Mouse (Mus musculus): ENCODE results near the gene Cacna2d4.
A peak's percentile ranks its signal among the peaks of the same experiment; 100 is the strongest.
"Not testable (repeated sequence)": the region's sequence is repeated elsewhere in the genome, so short reads cannot be mapped to it uniquely, and the experiment has no call there.

Gene Cacna2d4

DNA sequence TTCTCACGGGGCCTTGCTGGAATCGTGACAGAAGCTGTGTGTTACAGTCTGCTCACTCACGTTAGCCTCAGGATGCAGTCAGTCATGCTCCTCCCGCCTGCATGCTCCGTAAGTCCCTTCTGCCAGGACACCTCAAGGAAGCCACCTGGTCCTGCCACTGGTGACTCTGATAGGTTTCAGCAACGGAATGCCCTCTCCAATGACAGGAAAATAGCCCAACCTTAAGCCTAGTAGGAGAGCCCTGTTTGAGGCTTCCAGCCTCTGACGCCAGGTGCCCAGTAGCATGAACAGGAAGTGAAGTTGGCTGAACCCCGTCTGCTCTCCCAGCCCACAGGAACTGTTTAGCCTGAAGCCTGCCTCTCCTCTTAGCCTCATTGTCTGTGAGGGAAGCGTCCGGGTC lies 109.9 kb downstream of the Cacna2d4 start:
- peak; percentile 21 for DNase-seq (ENCODE audit: low read depth)

- no peak for DNase-seq (ENCODE audit: low read depth)
Observed at GRCm38 (mm10) chr6:119347813-119348212, 111.5 kb downstream of the Cacna2d4 start.

GRCm38 (mm10) chr6:119348234-119348633 lies 111.9 kb downstream of the Cacna2d4 start:
- peak; percentile 84 for DNase-seq (ENCODE audit: low read depth)

GRCm38 (mm10) chr6:119350703-119351198 lies 114.4 kb downstream of the Cacna2d4 start:
- DNase-seq (ENCODE audit: low read depth) = no peak

GRCm38 (mm10) chr6:119351656-119352055 lies 115.3 kb downstream of the Cacna2d4 start:
- DNase-seq (ENCODE audit: low read depth) = no peak

- no peak for DNase-seq (ENCODE audit: low read depth)
Observed at GRCm38 (mm10) chr6:119352501-119352900, 116.2 kb downstream of the Cacna2d4 start.

DNA sequence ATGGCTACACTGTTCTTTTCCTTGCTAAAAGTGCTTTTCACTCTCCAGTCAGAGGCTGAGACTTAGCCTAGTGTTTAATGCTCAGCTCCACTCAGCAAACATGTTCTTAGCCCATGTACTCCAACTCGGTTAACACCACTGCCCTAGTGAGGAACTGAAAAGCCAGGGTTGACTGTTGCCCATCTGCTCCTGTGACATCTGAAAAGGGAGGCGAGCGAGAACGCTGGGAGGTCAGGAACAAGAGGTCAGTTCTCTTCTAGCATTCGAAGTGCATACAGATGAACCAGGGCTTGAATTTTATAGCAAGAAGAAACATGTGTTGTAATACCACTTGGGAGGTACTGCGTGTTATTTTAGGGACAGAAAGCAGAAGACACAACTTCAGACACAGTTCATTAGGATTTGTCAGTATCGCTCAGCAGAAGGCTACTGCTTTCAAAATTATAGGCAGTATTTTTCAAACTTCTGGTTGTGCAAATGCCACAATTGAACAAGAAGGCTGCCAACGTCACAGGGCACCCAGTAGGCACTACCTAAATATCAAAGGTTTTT lies 121.8 kb downstream of the Cacna2d4 start:
- no peak for DNase-seq (ENCODE audit: low read depth)

DNA sequence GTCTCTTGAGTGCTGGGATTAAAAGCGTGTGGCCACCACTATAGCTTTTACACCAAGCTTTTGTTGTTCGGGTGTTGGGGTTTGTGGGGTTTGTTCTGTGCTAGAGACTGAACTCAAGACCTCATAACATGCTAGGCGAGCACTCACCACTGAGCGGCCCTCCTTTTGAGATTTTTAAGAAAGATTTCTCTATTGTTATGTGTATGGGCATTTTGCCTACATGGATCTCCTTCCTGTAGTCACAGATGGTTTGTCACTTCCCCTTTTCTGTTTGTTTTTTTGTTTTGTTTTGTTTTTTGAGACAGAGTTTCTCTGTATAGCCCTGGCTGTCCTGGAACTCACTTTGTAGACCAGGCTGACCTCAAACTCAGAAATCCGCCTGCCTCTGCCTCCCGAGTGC lies 123.9 kb downstream of the Cacna2d4 start:
- not testable (repeated sequence) for DNase-seq (ENCODE audit: low read depth)

DNA sequence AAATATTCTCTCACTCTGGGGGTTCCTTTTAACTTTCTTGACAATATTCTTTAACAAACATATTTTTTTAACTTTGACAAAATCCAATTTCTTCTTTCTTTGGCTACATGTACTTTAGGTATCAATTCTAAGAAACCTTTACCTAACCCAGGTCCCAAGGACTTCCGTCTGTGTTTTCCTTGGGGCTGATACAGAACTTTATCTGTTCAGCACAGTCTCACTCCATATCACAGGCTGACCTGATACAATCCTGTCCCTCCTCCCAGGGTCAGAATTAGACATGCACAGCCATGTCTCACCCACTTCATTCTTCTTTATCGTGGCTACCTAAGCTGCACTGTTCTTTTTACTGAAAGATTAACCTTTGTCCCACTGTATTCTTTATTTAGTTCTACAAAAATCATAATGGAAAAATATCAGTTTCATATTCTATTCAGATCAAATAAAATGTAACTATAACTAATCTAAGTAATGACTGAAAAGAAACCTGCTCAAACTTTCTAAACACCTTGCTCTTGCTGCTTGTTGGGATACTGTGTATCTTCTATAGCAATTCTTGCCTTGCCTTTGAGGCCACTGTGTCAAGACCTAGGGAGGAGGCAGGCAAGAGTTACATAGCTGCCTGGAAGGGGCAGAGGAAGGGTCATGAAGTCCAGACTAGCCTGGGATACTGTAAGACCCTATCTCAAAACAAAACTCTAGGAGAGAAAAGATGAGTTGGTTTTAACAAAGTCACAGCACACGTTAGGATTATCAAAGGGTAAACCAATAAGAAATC lies 124.8 kb downstream of the Cacna2d4 start:
- no peak for DNase-seq (ENCODE audit: low read depth)

DNA sequence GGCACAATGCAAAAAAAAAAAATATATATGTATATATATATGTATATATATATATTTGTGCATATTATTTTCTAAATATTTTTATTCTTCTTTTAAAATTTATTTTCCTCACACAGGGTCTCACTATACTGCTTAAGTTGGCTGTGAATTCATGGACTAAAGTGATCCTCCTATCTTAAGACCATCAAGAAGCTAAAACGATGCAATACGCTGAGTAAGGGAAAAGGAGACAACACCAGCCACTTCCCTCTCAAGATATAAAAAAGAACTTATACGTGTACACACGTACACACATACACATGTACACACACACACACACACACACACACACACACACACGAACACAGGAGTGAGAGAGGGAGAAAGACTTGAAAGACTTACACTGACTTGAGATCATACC lies 127.3 kb downstream of the Cacna2d4 start:
- no peak for DNase-seq (ENCODE audit: low read depth)

DNA sequence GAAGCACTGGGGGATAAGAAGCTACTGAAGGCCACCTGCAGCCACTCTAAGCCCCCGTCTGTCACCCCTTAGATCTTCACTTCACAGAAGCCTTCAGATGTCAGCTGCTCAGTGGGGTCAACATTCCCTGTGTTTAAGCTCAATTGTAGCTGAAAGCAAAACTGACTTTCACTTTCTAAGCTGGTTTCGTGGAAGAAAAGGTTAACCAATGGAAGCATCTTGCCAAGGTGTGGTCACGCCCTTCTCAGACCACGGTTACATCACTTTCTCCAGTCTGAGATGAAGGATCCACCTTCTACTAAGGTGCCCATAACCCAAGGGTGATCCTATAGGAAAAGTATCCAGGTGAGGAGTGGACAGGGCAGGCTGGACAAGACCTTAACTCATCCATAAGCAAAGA lies 130.5 kb downstream of the Cacna2d4 start:
- DNase-seq (ENCODE audit: low read depth) = not testable (repeated sequence)

DNA sequence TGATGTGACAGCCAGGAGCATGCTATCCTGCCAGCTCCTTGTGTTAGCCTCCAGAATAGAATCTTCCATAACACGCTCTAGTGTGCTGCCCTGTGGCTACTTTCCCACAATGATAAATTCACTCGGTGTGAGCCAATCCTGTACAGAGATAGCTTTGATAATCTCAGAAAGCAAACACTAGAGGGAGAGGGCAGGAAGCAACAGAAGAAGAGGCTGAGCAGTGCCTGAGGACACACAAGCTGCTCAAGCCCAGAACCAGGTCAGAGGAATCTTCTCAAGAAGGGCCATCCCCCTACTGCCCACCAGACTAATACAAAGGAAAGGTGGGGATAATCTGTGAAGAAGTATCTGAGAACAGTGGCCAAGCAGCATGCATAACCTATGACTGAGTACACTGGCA lies 131.1 kb downstream of the Cacna2d4 start:
- DNase-seq (ENCODE audit: low read depth) = no peak

- no peak for DNase-seq (ENCODE audit: low read depth)
Observed at GRCm38 (mm10) chr6:119371624-119372023, 135.3 kb downstream of the Cacna2d4 start.

DNA sequence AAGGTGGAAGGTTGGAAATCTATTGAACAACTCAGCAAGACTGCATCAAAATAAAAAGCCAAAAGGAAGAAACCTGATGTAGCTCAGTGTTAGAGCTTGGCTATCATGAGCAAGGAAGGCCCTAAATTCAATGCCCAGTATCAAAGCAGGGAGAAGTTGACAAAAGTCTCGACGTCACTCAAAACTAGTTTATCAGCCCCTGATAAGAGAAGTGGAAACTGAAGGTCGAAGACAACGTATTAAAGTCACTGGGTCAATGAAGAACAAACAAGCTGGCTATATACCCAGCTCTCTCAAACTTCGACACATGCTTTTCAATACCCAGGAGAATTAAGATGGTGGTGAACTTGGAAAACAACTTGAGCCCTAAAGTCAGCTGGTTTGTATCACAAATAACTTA lies 135.9 kb downstream of the Cacna2d4 start:
- DNase-seq (ENCODE audit: low read depth) = no peak

DNA sequence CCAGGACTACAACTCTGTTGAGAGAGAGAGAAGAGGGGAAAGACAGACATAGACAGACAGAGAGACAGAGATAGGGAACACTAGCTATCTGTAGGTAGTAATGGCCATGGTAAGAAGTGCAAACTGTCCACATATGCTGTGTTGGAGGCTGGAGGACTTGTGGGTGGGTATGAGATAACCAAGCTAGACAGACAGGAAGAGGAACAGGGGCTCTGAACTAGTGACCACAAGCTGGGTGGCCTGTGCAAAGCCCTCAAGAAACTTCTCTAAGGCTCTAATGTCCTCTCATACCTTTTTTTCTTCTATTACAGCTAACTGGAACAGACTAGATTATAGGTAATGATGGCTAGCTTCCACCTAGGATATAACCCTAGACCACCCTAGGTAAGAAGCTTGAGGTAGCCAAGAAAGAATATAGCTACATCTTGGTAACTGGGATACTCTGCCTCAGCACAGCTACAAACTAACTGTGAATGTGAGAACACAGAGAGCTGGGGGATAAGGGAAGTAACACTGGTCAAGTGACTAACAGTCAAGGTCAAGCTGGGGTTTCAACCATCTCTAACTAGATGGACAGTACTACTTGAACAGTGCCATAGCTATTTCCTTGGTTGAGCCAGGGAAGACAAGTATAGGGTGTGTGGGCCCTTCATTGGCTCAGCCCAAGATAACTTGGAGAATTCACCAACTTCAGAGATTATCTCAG lies 136.8 kb downstream of the Cacna2d4 start:
- DNase-seq (ENCODE audit: low read depth) = no peak

- DNase-seq (ENCODE audit: low read depth) = no peak
Observed at GRCm38 (mm10) chr6:119375035-119375434, 138.7 kb downstream of the Cacna2d4 start.

DNA sequence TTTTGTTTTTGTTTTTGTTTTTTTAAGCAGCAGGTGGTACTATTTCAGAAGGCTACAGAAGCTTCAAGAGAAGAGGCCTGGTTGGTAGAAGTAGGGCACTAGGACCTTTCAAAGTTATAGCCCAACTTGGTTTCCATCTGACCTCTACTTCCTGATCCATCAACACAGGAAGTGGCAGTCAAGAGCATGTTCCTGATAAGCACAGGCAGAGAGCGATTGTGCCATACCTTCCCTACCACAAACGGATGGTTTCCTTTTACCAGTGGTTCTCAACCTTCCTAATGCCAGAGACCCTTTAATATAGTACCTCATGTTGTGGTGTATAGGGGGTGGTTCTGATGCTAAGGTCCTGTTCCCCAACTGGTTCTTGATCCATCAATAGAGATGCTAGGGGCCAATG lies 141.3 kb downstream of the Cacna2d4 start:
- peak; percentile 66 for DNase-seq (ENCODE audit: low read depth)

GRCm38 (mm10) chr6:119378631-119379030 lies 142.3 kb downstream of the Cacna2d4 start:
- no peak for DNase-seq (ENCODE audit: low read depth)

DNA sequence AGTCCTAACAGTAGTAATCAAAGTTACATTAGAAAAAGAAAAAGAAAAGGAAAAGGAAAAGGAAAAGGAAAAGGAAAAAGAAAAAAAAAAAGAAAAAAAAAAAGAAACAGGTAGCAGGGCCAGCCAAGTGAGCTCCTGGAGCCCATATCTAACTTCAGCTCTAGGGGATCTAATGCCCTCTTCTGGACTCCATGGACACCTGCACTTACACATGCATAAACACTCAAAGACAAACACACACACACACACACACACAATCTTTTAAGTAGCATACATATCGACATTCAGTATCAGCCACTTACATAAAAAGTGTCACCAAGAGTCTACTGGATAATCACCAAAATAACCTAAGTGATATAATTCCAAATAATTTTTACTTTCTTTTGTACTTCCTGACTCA lies 149.3 kb downstream of the Cacna2d4 start:
- DNase-seq (ENCODE audit: low read depth) = no peak

DNA sequence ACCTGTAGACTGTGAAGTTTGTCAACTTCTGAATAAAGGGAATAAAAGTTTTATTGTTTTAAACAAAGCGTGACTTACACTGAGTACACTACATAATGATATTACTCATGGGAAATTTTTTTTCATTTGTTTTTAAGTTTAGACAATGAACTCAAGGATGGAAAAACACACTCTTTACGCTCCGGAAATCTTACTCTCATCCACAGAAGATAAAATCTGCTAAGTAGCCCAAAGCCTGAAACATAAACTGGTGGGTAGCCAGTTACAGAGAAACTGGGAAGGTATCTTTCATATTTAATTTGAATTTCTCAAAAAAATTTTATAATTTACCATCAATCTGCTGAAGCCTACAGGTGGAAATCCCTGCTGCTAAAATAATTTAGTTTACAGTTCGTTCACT lies 150.1 kb downstream of the Cacna2d4 start:
- peak; percentile 77 for DNase-seq (ENCODE audit: low read depth)

DNA sequence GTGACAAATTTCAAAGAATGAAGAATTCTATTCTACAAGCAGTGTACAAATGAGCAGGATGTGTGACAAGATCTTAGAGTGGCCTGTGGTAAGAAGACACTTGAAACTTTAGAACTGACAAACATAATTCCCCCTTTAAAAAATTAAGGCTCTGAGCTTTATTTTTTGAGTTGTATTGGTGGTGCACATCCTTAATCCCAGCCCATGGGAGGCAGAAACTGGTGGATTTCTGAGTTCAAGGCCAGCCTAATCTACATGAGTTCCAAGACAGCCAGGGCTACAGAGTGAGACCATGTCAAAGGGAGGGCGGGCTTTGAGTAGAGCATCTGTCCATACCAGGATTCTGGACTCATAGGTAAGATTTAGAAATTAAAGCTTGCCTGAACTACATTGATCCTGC lies 150.5 kb downstream of the Cacna2d4 start:
- no peak for DNase-seq (ENCODE audit: low read depth)

GRCm38 (mm10) chr6:119387801-119388649 lies 151.7 kb downstream of the Cacna2d4 start:
- DNase-seq (ENCODE audit: low read depth) = peak; percentile 59

Data from induced T-regulatory cell, adult 2 months (primary cell).